Mouse (Mus musculus) cerebellum, adult 11-12 months (tissue): ENCODE measurements at regions not wholly inside any gene's neighbourhood (a gene's known extent, or its start where the extent isn't known, plus 50 kb on each side); places are given as distances from the start of the nearest gene placed in this dataset.

Experiments
- DNase-seq: peaks from one replicate; pipeline ENCODE4 v3.0.0; 2022

DNA sequence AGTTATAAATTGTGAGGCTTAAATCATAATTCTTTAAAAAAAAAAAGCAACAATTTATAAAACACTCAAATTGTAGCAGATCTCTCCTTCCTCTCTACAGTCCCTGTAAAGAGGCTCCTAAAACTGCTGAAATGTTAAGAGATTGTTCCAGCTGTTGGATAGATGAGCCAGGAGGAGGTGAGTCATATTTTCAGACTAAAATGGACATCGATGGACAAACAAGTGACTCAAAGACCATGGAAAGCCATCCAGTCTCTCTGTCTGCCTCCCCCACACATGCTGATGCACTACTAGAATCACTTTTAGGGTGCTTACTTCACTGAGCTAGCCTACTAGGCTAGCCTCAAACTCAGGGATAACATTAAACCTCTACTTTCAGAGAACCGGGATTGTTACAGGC, 561.5 kb downstream of the Tmem114 start:
- no peak for DNase-seq

GRCm38 (mm10) chr16:7839139-7839538, 585.8 kb downstream of the Tmem114 start:
- DNase-seq, result no peak

GRCm38 (mm10) chr16:7831142-7831541, 593.8 kb downstream of the Tmem114 start:
- DNase-seq, result peak; percentile 9

GRCm38 (mm10) chr16:7829939-7830650, 594.8 kb downstream of the Tmem114 start:
- DNase-seq, result peak; percentile 76

GRCm38 (mm10) chr16:7801161-7801560, 623.8 kb downstream of the Tmem114 start:
- no peak for DNase-seq

- DNase-seq, result no peak
Measured at GRCm38 (mm10) chr16:7797176-7797786, 627.7 kb downstream of the Tmem114 start.

DNA sequence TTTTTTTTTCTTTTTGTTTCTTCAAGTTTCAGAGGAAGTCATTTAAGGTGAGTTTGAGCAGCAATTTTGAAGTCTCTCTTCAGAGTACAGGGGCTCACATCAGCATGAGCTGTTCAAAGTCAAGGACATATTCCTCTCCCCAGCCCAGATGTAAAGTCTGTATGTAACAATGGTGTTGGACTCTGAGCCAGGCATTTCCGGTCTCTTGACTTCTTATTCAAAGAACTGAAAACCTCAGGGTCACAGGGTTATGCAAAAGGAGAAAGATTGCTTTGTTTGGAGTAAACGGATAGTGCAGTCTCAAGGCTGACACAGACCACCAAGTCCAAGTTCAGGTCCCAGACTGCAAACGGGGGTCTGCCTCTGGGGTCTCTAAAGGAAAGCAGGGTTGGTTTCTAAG, 629.4 kb downstream of the Tmem114 start:
- no peak for DNase-seq

DNA sequence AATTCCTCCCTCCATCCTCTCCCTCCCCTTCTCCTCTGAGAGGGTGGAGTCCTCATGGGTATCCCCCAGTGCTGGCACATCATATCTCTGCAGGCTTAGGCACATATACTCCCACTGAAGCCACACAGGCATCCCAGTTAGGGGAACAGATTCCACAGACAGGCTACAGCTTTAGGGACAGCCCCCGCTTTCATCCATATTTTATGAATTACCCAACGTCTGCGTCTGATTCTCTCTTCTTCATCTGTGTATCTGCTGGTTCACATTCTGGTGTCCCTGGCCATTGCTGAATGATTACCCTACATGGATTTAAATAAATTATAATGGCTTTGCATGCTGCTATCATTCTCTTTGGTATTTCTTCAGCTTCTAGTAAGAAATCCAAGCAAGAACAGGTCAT, 632.4 kb downstream of the Tmem114 start:
- DNase-seq, result no peak

DNA sequence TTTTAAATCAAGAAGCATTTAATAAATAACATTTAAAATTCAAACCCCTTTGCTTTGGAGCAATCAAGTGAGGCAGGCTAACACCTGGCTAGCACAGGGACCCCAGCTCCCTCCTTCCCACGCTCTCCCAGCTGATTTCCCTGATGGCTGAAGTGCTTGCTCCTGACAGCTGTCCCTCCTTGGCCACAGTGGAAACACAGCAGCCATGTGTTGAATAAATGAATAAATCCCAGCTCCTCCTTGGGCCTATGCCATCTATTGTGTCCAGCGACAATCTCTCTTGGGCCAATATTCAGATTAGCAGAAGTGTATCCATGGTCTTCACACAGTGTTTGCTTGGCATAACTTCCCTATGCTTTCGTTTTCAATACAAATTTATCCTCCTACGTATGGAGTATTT, 634.7 kb downstream of the Tmem114 start:
- peak; percentile 2 for DNase-seq

DNA sequence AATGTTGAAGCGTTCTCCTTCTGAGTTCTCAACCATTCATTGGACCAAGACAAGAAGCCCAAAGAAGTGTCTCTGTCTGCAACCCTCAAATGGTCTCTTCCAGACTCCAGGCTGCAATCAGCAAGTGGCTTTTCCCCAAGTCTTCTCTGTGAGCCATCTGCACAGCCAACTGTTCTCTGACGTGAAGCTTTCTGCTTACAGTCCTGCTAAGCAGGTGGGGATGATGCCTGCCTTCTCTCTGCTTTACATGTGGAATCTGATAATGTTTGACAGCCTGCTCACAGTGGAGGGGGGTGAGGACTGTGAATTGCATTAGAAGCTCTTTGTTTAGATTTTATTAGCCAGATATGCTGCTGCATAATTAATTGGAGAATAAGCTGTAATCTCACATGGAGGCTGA, 636.7 kb downstream of the Tmem114 start:
- peak; percentile 64 for DNase-seq

GRCm38 (mm10) chr16:7781506-7781905, 643.4 kb downstream of the Tmem114 start:
- no peak for DNase-seq

GRCm38 (mm10) chr16:7775635-7776034, 649.3 kb downstream of the Tmem114 start:
- DNase-seq, result no peak

- no peak for DNase-seq
Measured at GRCm38 (mm10) chr16:7768433-7768832, 656.5 kb downstream of the Tmem114 start.

DNA sequence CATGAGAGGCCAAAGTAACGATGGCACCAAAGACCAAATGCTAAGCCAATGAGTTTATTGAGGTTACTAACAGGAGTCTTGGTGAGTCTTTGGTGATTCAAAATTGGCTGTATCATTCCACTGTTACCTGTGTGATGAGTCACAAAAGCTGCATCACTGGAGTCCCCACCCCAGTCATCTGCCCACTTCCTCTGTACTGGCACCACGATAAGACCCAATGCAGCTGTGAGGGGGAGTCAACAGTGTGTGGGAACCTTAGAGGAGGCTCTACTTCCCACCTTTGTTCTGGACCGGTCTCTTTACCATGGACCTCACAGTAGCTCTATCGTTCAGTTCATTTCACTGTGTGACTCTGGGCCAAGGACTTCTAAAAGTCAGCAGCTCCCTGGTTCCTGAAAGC, 657.2 kb downstream of the Tmem114 start:
- DNase-seq, result no peak

DNA sequence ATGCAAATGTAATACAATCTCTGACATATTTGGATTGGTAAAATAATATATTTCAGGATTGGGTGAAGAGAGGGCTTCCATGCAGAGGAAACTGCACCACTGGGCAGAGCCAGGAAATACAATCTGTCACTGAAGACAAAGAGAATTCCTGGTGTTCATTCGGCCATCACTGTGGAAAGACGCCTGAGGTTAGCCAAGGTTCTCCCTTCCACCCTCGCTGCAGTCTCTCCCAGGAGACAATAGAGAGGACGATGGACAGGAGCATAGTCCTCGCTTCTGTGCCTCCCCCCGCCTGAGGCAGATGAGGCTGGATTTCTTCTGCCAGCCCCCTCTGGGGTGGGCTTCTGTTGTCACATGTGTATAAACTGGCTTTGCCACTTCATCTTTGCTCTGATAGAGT, 660.6 kb downstream of the Tmem114 start:
- DNase-seq, result no peak

- no peak for DNase-seq
Measured at GRCm38 (mm10) chr16:7728186-7728585, 696.8 kb downstream of the Tmem114 start.

GRCm38 (mm10) chr16:7725225-7725624, 699.7 kb downstream of the Tmem114 start:
- DNase-seq, result no peak

DNA sequence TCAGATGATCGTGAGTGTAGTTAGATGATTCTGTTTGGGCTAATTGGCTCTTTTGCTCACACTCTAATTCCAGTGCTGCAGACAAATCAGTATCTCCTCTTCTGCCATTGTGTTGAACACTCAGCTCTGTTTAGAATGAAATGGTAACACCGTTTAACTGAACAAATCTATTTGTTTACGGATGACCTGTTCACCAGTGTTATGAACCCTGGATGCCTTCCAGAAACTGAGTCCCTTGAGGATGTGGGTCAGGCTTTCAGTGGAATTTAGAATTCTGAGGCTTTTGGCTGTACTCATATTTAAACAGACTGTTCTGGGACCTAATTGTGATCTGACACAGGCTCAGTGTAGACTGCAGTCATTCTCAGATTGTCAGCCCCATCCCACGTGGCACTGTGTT, 723.5 kb downstream of the Tmem114 start:
- no peak for DNase-seq

DNA sequence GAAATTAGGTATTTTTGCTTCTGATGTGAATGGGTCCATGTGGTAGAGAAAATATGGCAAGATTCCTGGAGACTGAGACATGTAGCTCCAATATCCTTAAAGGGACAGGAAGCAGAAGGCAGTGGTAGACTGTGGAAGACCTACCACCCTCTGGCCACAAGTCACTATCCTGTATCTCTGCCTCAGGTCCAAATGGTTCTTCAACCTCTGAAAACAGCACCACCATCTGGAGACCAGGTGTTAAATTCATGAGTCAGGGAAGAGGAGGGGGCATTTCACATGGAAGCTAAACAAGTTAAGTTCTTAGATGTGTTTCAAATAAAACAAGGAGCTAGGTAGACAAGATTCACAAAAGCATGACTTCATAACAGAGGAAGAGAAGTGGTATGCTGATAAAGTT, 739.5 kb downstream of the Tmem114 start:
- DNase-seq, result no peak

DNA sequence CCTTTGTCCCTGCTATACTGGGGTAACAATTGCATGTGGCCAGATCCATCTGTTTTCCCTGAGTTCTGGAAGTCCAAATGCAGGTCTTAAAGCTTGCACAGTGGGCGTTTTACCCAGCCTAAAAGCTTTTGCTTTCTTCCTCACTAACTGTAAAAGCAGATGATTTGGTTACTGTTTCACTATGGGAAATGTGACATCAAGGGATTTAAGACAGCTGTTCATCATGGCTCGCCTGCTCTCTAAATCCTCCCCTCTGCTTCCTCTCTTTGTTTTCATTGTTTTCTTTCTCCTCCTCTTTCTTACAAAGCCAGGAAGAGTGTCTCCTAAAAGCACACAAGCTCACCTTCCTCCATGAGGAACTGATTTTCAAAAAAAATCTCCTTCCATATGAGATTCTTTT, 758.8 kb downstream of the Tmem114 start:
- no peak for DNase-seq

DNA sequence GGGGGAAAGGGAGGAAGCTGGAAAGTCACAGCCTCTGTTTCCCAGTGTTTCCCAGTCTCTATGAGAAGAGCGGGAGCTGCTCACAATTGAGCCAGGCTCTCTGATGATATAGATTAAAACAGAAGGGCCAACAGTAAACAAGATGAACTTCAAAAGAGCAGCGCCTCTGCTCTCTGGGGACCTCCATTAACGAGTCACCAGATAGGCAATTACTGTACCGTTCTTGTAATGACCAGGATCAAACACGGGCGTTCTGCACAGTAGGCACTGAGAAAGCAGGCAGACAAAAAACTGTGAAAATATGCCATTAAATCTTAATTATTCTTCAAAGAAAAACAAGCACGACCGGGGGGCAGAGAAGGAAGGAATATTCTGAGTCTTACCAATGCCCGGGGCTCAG, 766.8 kb downstream of the Tmem114 start:
- no peak for DNase-seq

DNA sequence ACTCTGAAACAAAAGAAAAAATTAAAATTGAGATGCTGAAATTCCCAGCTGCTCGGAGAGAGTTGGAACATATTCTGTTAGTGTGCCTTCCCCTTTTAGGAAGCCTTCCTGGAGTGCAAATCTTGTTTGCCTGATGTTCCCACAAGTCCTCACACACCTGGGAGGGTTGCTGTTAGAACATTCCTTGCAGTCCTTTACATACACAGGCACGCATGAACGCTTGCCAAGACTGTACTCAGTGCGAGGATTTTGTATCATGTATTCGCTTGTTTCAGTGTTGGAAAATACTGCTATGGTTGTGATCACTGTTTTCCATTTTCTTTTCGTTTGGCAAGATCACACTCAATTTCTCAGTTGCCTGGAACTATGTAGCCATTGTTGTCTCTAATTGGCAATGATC, 770.5 kb downstream of the Tmem114 start:
- no peak for DNase-seq

DNA sequence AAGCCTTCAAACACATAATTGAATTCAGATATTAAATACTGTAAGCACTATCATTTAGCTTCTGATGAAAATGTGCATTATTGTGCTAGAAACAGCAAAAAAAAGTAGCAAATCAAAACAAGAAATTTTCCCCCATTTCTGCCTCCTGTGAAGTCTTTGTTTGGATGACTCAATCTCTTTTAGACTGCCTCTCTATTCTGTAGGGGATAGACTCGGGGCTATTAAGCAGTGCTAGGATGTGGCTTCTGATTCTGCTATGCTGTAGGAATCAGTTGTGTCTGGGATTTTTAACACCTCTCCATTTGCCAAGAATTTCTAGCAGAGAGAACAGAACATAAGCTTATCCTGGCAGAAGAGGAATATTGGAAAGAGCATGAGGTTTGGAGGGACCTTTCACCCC, 775.2 kb downstream of the Tmem114 start:
- DNase-seq, result no peak

DNA sequence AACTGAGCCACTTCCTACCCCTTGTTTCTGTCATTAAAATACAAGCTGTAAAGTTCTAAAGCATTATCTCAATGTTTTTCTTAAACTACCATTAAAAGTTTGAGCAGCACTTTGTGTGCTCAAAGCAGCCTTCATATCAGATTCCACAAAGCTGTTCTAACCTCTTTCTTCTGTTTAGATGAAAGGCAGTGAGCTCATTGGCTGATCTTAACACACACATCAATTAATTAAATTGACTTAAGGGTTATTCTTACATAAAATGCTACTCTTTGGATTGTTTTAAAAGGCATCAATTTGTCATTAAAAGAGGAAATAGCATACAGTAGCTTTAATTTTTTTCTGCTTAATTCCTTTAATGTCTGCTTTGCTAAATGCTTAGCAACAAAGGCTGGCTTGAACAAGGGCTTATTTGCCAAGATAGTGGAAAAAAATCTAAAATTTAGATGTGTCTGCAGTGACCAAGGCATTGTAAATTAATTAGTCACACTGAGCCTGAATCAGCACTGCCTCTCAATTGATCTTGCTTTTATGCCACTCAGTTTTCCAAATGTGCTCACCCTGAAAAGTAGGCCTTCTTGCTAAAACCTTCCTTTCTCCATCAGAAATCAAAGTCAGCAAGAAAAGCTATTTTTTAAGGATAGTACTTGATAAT, 777.5 kb downstream of the Tmem114 start:
- DNase-seq, result no peak
